Mouse (Mus musculus): ENCODE measurements around the gene Dusp3.

Dusp3 gene

GRCm38 (mm10) chr11:101986913-101987312, at the start of gene Dusp3:
Dusp3 (minus strand) TSS chr11:101987013.
- DNase-seq (ENCODE audit: low spot score) = no peak

GRCm38 (mm10) chr11:102036336-102036735, 49.5 kb upstream of the Dusp3 start:
- no peak for DNase-seq (ENCODE audit: low spot score)

GRCm38 (mm10) chr11:102035456-102035960, 48.7 kb upstream of the Dusp3 start:
- no peak for DNase-seq (ENCODE audit: low spot score)

GRCm38 (mm10) chr11:102034887-102035286, 48.1 kb upstream of the Dusp3 start:
- no peak for DNase-seq (ENCODE audit: low spot score)

GRCm38 (mm10) chr11:102033055-102033591, 46.3 kb upstream of the Dusp3 start:
- DNase-seq (ENCODE audit: low spot score) = no peak

- DNase-seq (ENCODE audit: low spot score) = no peak
Observed at GRCm38 (mm10) chr11:102031149-102031548, 44.3 kb upstream of the Dusp3 start.

- DNase-seq (ENCODE audit: low spot score) = no peak
Observed at GRCm38 (mm10) chr11:102029966-102030365, 43.2 kb upstream of the Dusp3 start.

GRCm38 (mm10) chr11:102029304-102029703, 42.5 kb upstream of the Dusp3 start:
- no peak for DNase-seq (ENCODE audit: low spot score)

GRCm38 (mm10) chr11:102028087-102028816, 41.4 kb upstream of the Dusp3 start, which contains the start of gene Mpp3:
Mpp3 (minus strand) TSS chr11:102028461.
- DNase-seq (ENCODE audit: low spot score) = no peak

GRCm38 (mm10) chr11:102027361-102028017, 40.7 kb upstream of the Dusp3 start:
- DNase-seq (ENCODE audit: low spot score) = no peak

GRCm38 (mm10) chr11:102026694-102027360, 40.0 kb upstream of the Dusp3 start:
- DNase-seq (ENCODE audit: low spot score) = peak; percentile 64

GRCm38 (mm10) chr11:102025991-102026660, 39.3 kb upstream of the Dusp3 start:
- DNase-seq (ENCODE audit: low spot score) = no peak

- DNase-seq (ENCODE audit: low spot score) = no peak
Observed at GRCm38 (mm10) chr11:102025354-102025753, 38.5 kb upstream of the Dusp3 start.

GRCm38 (mm10) chr11:102024875-102025274, 38.1 kb upstream of the Dusp3 start:
- no peak for DNase-seq (ENCODE audit: low spot score)

GRCm38 (mm10) chr11:102024084-102024758, 37.4 kb upstream of the Dusp3 start:
- DNase-seq (ENCODE audit: low spot score) = no peak

GRCm38 (mm10) chr11:102023406-102023805, 36.6 kb upstream of the Dusp3 start:
- no peak for DNase-seq (ENCODE audit: low spot score)

- DNase-seq (ENCODE audit: low spot score) = no peak
Observed at GRCm38 (mm10) chr11:102021196-102021595, 34.4 kb upstream of the Dusp3 start.

- DNase-seq (ENCODE audit: low spot score) = no peak
Observed at GRCm38 (mm10) chr11:102019736-102020135, 32.9 kb upstream of the Dusp3 start.

- no peak for DNase-seq (ENCODE audit: low spot score)
Observed at GRCm38 (mm10) chr11:102016136-102016535, 29.3 kb upstream of the Dusp3 start.

- no peak for DNase-seq (ENCODE audit: low spot score)
Observed at GRCm38 (mm10) chr11:102015472-102015871, 28.7 kb upstream of the Dusp3 start.

GRCm38 (mm10) chr11:102013201-102013600, 26.4 kb upstream of the Dusp3 start:
- DNase-seq (ENCODE audit: low spot score) = no peak

All from ovary, postnatal 14 days (tissue).